Mouse (Mus musculus) gastrocnemius, postnatal 36 days (tissue): ENCODE data around the gene Itm2c. TPM values are rescaled to one million over a fixed set of nuclear protein-coding genes. Genes with fewer than 3 reads are reported as not detected.

Experiments
- DNase-seq, 2 experiments: peaks; one replicate each; pipeline ENCODE4 v3.0.0; 2022
- intact Hi-C: fragments of 180-260 bp; cut with DNase I; formaldehyde crosslinking; loops from one replicate; pipeline ENCODE4 v1.15.1; 2025
- long read RNA-seq, 2 experiments: library from polyadenylated mRNA; stranded (forward); transcript quantifications; one replicate each; pipeline ENCODE4 v2.0.0; 2021
- total RNA-seq, 2 experiments: library from RNA; stranded (reverse); gene quantifications; 2 replicates each; pipeline ENCODE4 v1.2.3; 2021

The Itm2c gene
- total RNA-seq, result 10 to 100 TPM; 20.7 to 27.2 TPM
- long read RNA-seq, experiment 1, transcript Itm2c-201 (6 exons, 2,230 nt), result major isoform, 25 of 34 reads
- long read RNA-seq, experiment 1, partial matches to known transcripts, result 9 of 34 reads
- long read RNA-seq, experiment 1, other reads (novel, unspliced or antisense), result 0 of 34 reads
- long read RNA-seq, experiment 2, transcript Itm2c-201 (6 exons, 2,230 nt), result major isoform, 31 of 38 reads
- long read RNA-seq, experiment 2, partial matches to known transcripts, result 1 of 38 reads
- long read RNA-seq, experiment 2, other reads (novel, unspliced or antisense), result 6 of 38 reads

GRCm38 (mm10) chr1:85894231-85894747 lies at the start of gene Itm2c:
Itm2c (plus strand) TSS chr1:85894281.
- peak; percentile 78 to 85 for DNase-seq
- intact Hi-C loops, result no loop called here

GRCm38 (mm10) chr1:85844981-85845380 lies 49.1 kb upstream of the Itm2c start:
- DNase-seq, result no peak
- intact Hi-C loops, result no loop called here

- intact Hi-C loops, result no loop called here
- DNase-seq, result no peak
Observed at GRCm38 (mm10) chr1:85845476-85845875, 48.6 kb upstream of the Itm2c start.

GRCm38 (mm10) chr1:85849016-85849415 lies 45.1 kb upstream of the Itm2c start:
- intact Hi-C loops, result no loop called here
- DNase-seq, result no peak

GRCm38 (mm10) chr1:85850851-85851250 lies 43.2 kb upstream of the Itm2c start:
- no peak for DNase-seq
- intact Hi-C loops, result loop anchor here (5.0 kb wide), 1 partner anchor 81 kb away; no protein-coding TSS in a partner anchor

- intact Hi-C loops, result loop anchor here (2.0 to 5.0 kb wide), 2 partner anchors 79 to 154 kb away; no protein-coding TSS in a partner anchor
- DNase-seq, result peak; percentile 42 to 58
Observed at GRCm38 (mm10) chr1:85852996-85853689, 40.9 kb upstream of the Itm2c start.

- no peak for DNase-seq
- intact Hi-C loops, result loop anchor here (2.0 to 5.0 kb wide), 2 partner anchors 78 to 153 kb away; no protein-coding TSS in a partner anchor
Observed at GRCm38 (mm10) chr1:85853865-85854264, 40.2 kb upstream of the Itm2c start.

- intact Hi-C loops, result loop anchor here (5.0 kb wide), 1 partner anchor 78 kb away; no protein-coding TSS in a partner anchor
- DNase-seq, result no peak
Observed at GRCm38 (mm10) chr1:85854475-85854874, 39.6 kb upstream of the Itm2c start.

- DNase-seq, result no peak
- intact Hi-C loops, result no loop called here
Observed at GRCm38 (mm10) chr1:85856266-85856665, 37.8 kb upstream of the Itm2c start.

GRCm38 (mm10) chr1:85857261-85857754 lies 36.8 kb upstream of the Itm2c start:
- DNase-seq, result no peak
- intact Hi-C loops, result no loop called here

GRCm38 (mm10) chr1:85864383-85864782 lies 29.7 kb upstream of the Itm2c start:
- intact Hi-C loops, result no loop called here
- peak in 1 of 2 experiments; percentile 10 for DNase-seq

- no peak for DNase-seq
- intact Hi-C loops, result no loop called here
Observed at GRCm38 (mm10) chr1:85870001-85870400, 24.1 kb upstream of the Itm2c start.

GRCm38 (mm10) chr1:85870546-85870945 lies 23.5 kb upstream of the Itm2c start:
- no peak for DNase-seq
- intact Hi-C loops, result no loop called here

GRCm38 (mm10) chr1:85882003-85882402 lies 12.1 kb upstream of the Itm2c start:
- no peak for DNase-seq
- intact Hi-C loops, result no loop called here

- intact Hi-C loops, result no loop called here
- no peak for DNase-seq
Observed at GRCm38 (mm10) chr1:85887221-85887620, 6.9 kb upstream of the Itm2c start.

- no peak for DNase-seq
- intact Hi-C loops, result no loop called here
Observed at GRCm38 (mm10) chr1:85894748-85895360, 773 bp downstream of the Itm2c start.

- intact Hi-C loops, result no loop called here
- peak; percentile 11 to 33 for DNase-seq
Observed at GRCm38 (mm10) chr1:85895391-85895837, 1.3 kb downstream of the Itm2c start.

- intact Hi-C loops, result no loop called here
- DNase-seq, result no peak
Observed at GRCm38 (mm10) chr1:85896110-85896509, 2.0 kb downstream of the Itm2c start.

- intact Hi-C loops, result no loop called here
- no peak for DNase-seq
Observed at GRCm38 (mm10) chr1:85896781-85897700, 3.0 kb downstream of the Itm2c start.
